Mouse (Mus musculus) myocyte (in vitro differentiated cells): ENCODE measurements around the gene Gm21987. TPM values are rescaled to one million over a fixed set of nuclear protein-coding genes. Genes with fewer than 3 reads are reported as not detected.

Experiments used
- H3K27me3 ChIP-seq: one replicate; pipeline ENCODE4 v1.6.1; 2011; ENCODE audit not compliant: control insufficient read depth, insufficient read depth, insufficient read length
- H3K36me3 ChIP-seq: one replicate; pipeline ENCODE4 v1.6.1; 2011; ENCODE audit not compliant: control insufficient read depth, insufficient read depth
- H3K4me2 ChIP-seq: one replicate; pipeline ENCODE4 v1.6.1; 2011; ENCODE audit warnings: low read depth, control low read depth
- H3K4me3 ChIP-seq: one replicate; pipeline ENCODE4 v1.5.1; 2011; ENCODE audit warnings: mild to moderate bottlenecking, control low read depth, moderate library complexity
- H3K79me2 ChIP-seq: one replicate; pipeline ENCODE4 v1.6.1; 2011; ENCODE audit not compliant: control insufficient read depth, insufficient read depth
- H3ac ChIP-seq: one replicate; pipeline ENCODE4 v1.6.1; 2011; ENCODE audit not compliant: control insufficient read depth, insufficient read length
- CEBPB ChIP-seq: IDR thresholded peaks from 2 replicates; pipeline ENCODE4 v1.6.1; 2011; ENCODE audit warnings: mild to moderate bottlenecking, moderate library complexity; ENCODE audit not compliant: poor library complexity, insufficient read depth, severe bottlenecking
- E2F4 ChIP-seq: IDR thresholded peaks from one replicate; pipeline ENCODE4 v1.6.1; 2011; ENCODE audit warnings: mild to moderate bottlenecking, control low read depth, moderate library complexity; ENCODE audit not compliant: insufficient read depth
- MAX ChIP-seq: IDR thresholded peaks from one replicate; pipeline ENCODE4 v1.6.1; 2011; ENCODE audit warnings: low read depth, mild to moderate bottlenecking, control low read depth
- MYOD1 ChIP-seq, 3 experiments: IDR thresholded peaks; one replicate each; pipeline ENCODE4 v1.6.1; 2011; ENCODE audit warnings: control low read depth in 2 of 3, low read depth in 2 of 3, mild to moderate bottlenecking in 2 of 3, moderate library complexity in 1 of 3; ENCODE audit not compliant: insufficient read length in 2 of 3, control insufficient read depth in 1 of 3
- MYOG ChIP-seq, 3 experiments: IDR thresholded peaks; one replicate each; pipeline ENCODE4 v1.6.1; 2011; ENCODE audit warnings: control low read depth in 2 of 3, low read depth in 2 of 3, mild to moderate bottlenecking in 2 of 3; ENCODE audit not compliant: insufficient read length in 2 of 3, control insufficient read depth in 1 of 3, insufficient read depth in 1 of 3
- POLR2A ChIP-seq: IDR thresholded peaks from one replicate; pipeline ENCODE4 v1.6.1; 2011; ENCODE audit warnings: low read depth, mild to moderate bottlenecking, control low read depth, moderate library complexity; ENCODE audit not compliant: insufficient read length
- POLR2AphosphoS2 ChIP-seq: IDR thresholded peaks from one replicate; pipeline ENCODE4 v1.6.1; 2011; ENCODE audit warnings: low read depth, control low read depth; ENCODE audit not compliant: insufficient read length
- REST ChIP-seq: IDR thresholded peaks from one replicate; pipeline ENCODE4 v1.6.1; 2011; ENCODE audit warnings: mild to moderate bottlenecking, control low read depth, moderate library complexity; ENCODE audit not compliant: insufficient read depth, insufficient read length
- SRF ChIP-seq: IDR thresholded peaks from one replicate; pipeline ENCODE4 v1.6.1; 2011; ENCODE audit warnings: low read depth; ENCODE audit not compliant: control insufficient read depth, insufficient read length
- TCF12 ChIP-seq: IDR thresholded peaks from one replicate; pipeline ENCODE4 v1.6.1; 2011; ENCODE audit warnings: mild to moderate bottlenecking, control low read depth; ENCODE audit not compliant: poor library complexity, insufficient read depth, severe bottlenecking
- TCF3 ChIP-seq: IDR thresholded peaks from one replicate; pipeline ENCODE4 v1.6.1; 2011; ENCODE audit warnings: low read depth, control low read depth; ENCODE audit not compliant: insufficient read length
- USF1 ChIP-seq: IDR thresholded peaks from one replicate; pipeline ENCODE4 v1.6.1; 2011; ENCODE audit warnings: low read depth, mild to moderate bottlenecking, control low read depth, moderate library complexity
- polyA plus RNA-seq: library from polyadenylated mRNA; unstranded; fragments of >200 nt; fragmentation: generic; extraction: Trizol; gene quantifications from one replicate; pipeline ENCODE4 v1.2.1, GENCODE M21; 2012; ENCODE audit warnings: missing spikeins

Gene Gm21987
- polyA plus RNA-seq, 1 experiment = 0.16 TPM

- Histone ChIP-seq H3K79me2 (peaks cover 7% of the 10 kb centered on the region), H3ac (no peak overlapping the region), H3K36me3 (no peaks in the 10 kb centered on the region), H3K4me2 (peak overlapping the region; percentile 62), H3K4me3 (peak overlapping the region; percentile 4), H3K27me3 (no peaks in the 10 kb centered on the region)
- TF ChIP-seq POLR2A (no peak), USF1 (no peak), CEBPB (no peak), REST (no peak), POLR2AphosphoS2 (no peak), MYOG (IDR thresholded peaks at IDR 0.05; ENCODE audit: control insufficient read depth in 1 of 3, insufficient read depth in 1 of 3, insufficient read length in 2 of 3, low read depth in 2 of 3) (no peak), E2F4 (no peak), TCF3 (no peak), MYOD1 (IDR thresholded peaks at IDR 0.05; ENCODE audit: control insufficient read depth in 1 of 3, insufficient read length in 2 of 3, low read depth in 2 of 3) (no peak), TCF12 (no peak), SRF (no peak), MAX (no peak)
Observed at GRCm38 (mm10) chr16:38365390-38365789, 18.6 kb downstream of the Gm21987 start.

- Histone ChIP-seq H3K79me2 (peaks cover 7% of the 10 kb centered on the region), H3K4me2 (peak overlapping the region; percentile 62), H3ac (no peak overlapping the region), H3K27me3 (no peaks in the 10 kb centered on the region), H3K4me3 (peak overlapping the region; percentile 4), H3K36me3 (no peaks in the 10 kb centered on the region)
- TF ChIP-seq TCF3 = no peak
- no peak for TF ChIP-seq E2F4
- TF ChIP-seq POLR2AphosphoS2 = peak; percentile 23
- TF ChIP-seq MYOD1 (IDR thresholded peaks at IDR 0.05; ENCODE audit: control insufficient read depth in 1 of 3, insufficient read length in 2 of 3, low read depth in 2 of 3) = no peak
- TF ChIP-seq USF1 = peak; percentile 23
- no peak for TF ChIP-seq CEBPB
Observed at GRCm38 (mm10) chr16:38366231-38366630, 19.4 kb downstream of the Gm21987 start.

GRCm38 (mm10) chr16:38368336-38368735 lies 21.5 kb downstream of the Gm21987 start:
- Histone ChIP-seq H3ac (no peak overlapping the region), H3K4me2 (peak overlapping the region; percentile 57), H3K27me3 (no peaks in the 10 kb centered on the region), H3K79me2 (peaks cover 7% of the 10 kb centered on the region), H3K36me3 (no peaks in the 10 kb centered on the region), H3K4me3 (no peak overlapping the region)
- no peak for TF ChIP-seq E2F4
- TF ChIP-seq REST = no peak
- no peak for TF ChIP-seq USF1
- TF ChIP-seq MYOD1 (IDR thresholded peaks at IDR 0.05; ENCODE audit: control insufficient read depth in 1 of 3, insufficient read length in 2 of 3, low read depth in 2 of 3) = peak; percentile 12 to 90 (median 69)
- peak; percentile 66 for TF ChIP-seq TCF12
- TF ChIP-seq POLR2A = peak; percentile 70
- peak; percentile 64 to 91 (median 71) for TF ChIP-seq MYOG (IDR thresholded peaks at IDR 0.05; ENCODE audit: control insufficient read depth in 1 of 3, insufficient read depth in 1 of 3, insufficient read length in 2 of 3, low read depth in 2 of 3)
- no peak for TF ChIP-seq MAX
- TF ChIP-seq TCF3 = no peak
- TF ChIP-seq SRF = no peak
- no peak for TF ChIP-seq CEBPB
- TF ChIP-seq POLR2AphosphoS2 = peak; percentile 69

- H3K36me3 ChIP-seq = no peaks in the 10 kb centered on the region
- peaks cover 7% of the 10 kb centered on the region for H3K79me2 ChIP-seq
- H3K27me3 ChIP-seq = no peaks in the 10 kb centered on the region
- H3K4me3 ChIP-seq = no peak overlapping the region
- TF ChIP-seq MYOD1 (IDR thresholded peaks at IDR 0.05; ENCODE audit: control insufficient read depth in 1 of 3, insufficient read length in 2 of 3, low read depth in 2 of 3) = peak in 2 of 3 experiments; percentile 83 to 91
- TF ChIP-seq MYOG (IDR thresholded peaks at IDR 0.05; ENCODE audit: control insufficient read depth in 1 of 3, insufficient read depth in 1 of 3, insufficient read length in 2 of 3, low read depth in 2 of 3) = peak in 2 of 3 experiments; percentile 56 to 85
- TF ChIP-seq MAX = no peak
- TF ChIP-seq CEBPB = 0 out of 2 replicates have a peak, but pooled peaks have one; percentile 20
- no peak overlapping the region for H3ac ChIP-seq
- H3K4me2 ChIP-seq = peak overlapping the region; percentile 57
Observed at GRCm38 (mm10) chr16:38369000-38369399, 22.2 kb downstream of the Gm21987 start.

- Histone ChIP-seq H3K27me3 (no peaks in the 10 kb centered on the region), H3K79me2 (peaks cover 7% of the 10 kb centered on the region), H3ac (no peak overlapping the region), H3K4me3 (no peak overlapping the region), H3K4me2 (peak overlapping the region; percentile 61), H3K36me3 (no peaks in the 10 kb centered on the region)
- TF ChIP-seq CEBPB (no peak), E2F4 (no peak), TCF3 (no peak), TCF12 (no peak), MAX (no peak), USF1 (no peak)
Observed at GRCm38 (mm10) chr16:38369431-38369830, 22.6 kb downstream of the Gm21987 start.
